Mouse (Mus musculus) kidney, adult 2 months (tissue): ENCODE measurements around the gene Borcs7. TPM values are rescaled to one million over a fixed set of nuclear protein-coding genes. Genes with fewer than 3 reads are reported as not detected.
A peak's percentile ranks its signal among the peaks of the same experiment; 100 is the strongest.
"Not testable (repeated sequence)": the region's sequence is repeated elsewhere in the genome, so short reads cannot be mapped to it uniquely, and the experiment has no call there.

Experiments
- DNase-seq: peaks from one replicate; pipeline ENCODE4 v3.0.0; 2021
- H3K27ac ChIP-seq: fragments of 200-500 bp; 2 replicates; pipeline ENCODE4 v1.5.1; 2012; ENCODE audit warnings: low read depth, low read length, control low read depth, inconsistent platforms; ENCODE audit not compliant: insufficient read depth
- H3K27me3 ChIP-seq: fragments of 200-500 bp; replicated peaks from 2 replicates; pipeline ENCODE4 v1.6.1; 2012; ENCODE audit warnings: mild to moderate bottlenecking, moderate library complexity, low read length, inconsistent platforms; ENCODE audit not compliant: control insufficient read depth, insufficient read depth
- H3K36me3 ChIP-seq: fragments of 200-500 bp; 2 replicates; pipeline ENCODE4 v1.6.1; 2012; ENCODE audit warnings: mild to moderate bottlenecking, moderate library complexity, low read length, inconsistent platforms; ENCODE audit not compliant: control insufficient read depth, insufficient read depth
- H3K4me1 ChIP-seq: fragments of 200-500 bp; 2 replicates; pipeline ENCODE4 v1.6.1; 2011; ENCODE audit warnings: low read length; ENCODE audit not compliant: control insufficient read depth, insufficient read depth
- H3K4me3 ChIP-seq: fragments of 200-500 bp; 2 replicates; pipeline ENCODE4 v1.5.1; 2011; ENCODE audit warnings: mild to moderate bottlenecking, low read depth, low read length, control low read depth; ENCODE audit not compliant: insufficient read depth
- CTCF ChIP-seq: fragments of 200-500 bp; conservative IDR thresholded peaks from 2 replicates; pipeline ENCODE4 v1.5.1; 2011; ENCODE audit warnings: low read depth, mild to moderate bottlenecking, control low read depth, low read length, moderate library complexity, mixed read lengths; ENCODE audit not compliant: insufficient read depth, insufficient read length
- POLR2A ChIP-seq: fragments of 200-500 bp; IDR thresholded peaks from one replicate; pipeline ENCODE4 v1.6.1; 2011; ENCODE audit warnings: low read depth, low read length, control low read depth
- WGBS: fragments of 180-500 bp; shearing (Covaris S2); methylation state at CpG from one replicate; pipeline ENCODE4 v1.1.7; 2018; 5-methylcytosine and 5-hydroxymethylcytosine counted together
- polyA plus RNA-seq: library from polyadenylated mRNA; depleted of rRNA; stranded (reverse); fragments of >200 nt; gene quantifications from 2 replicates; pipeline ENCODE4 v1.2.3, GENCODE M21; 2012

Borcs7 gene
- polyA plus RNA-seq, 1 experiment, result 6.0 TPM

DNA sequence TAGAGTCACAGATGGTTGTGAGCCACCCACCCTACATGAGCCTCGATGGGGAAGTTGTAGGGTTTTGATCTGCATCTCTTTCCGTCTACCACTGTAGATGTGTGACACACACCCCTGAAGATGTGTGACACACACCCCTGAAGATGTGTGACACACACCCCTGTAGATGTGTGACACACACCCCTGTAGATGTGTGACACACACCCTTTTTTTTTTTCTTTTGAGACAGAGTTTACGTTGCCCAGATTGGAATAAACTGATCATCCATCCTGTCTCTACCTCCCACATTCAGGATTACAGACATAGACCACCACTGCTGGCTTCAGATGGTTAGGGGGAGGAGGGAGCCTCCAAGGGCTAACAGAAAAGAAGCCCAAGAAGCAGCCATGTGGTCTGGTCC lies 39.2 kb downstream of the Borcs7 start:
- 88% methylated on average over 3 of the region's 3 CpGs for WGBS
- no peak for DNase-seq
- Histone ChIP-seq H3K27ac (no peak overlapping the region), H3K27me3 (no peaks in the 10 kb centered on the region), H3K4me1 (no peaks in the 10 kb centered on the region), H3K4me3 (no peak overlapping the region), H3K36me3 (no peaks in the 10 kb centered on the region; the same call in 1 of the 2 replicates)
- TF ChIP-seq CTCF (no peak), POLR2A (no peak)

DNA sequence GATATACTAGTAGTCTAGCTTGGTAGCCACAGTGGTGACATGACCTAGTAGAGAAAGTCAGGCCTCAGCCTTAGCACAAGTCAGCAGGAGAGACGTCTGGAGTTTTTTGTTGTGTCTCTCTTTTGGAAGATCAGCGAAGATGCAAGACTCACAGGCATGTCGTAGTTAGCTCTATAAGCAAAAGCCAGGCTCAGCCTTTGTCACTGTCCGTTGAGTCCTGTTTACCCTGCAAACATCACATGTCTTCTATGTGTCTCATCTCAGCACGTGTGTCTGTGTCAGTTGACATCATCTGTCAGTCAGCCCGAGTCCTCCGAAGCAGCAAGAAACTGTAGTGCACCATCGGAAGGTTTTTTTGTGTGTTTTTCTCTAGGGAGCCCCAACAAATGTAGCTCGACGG lies 41.6 kb downstream of the Borcs7 start:
- DNase-seq, result no peak
- Histone ChIP-seq H3K27me3 (no peaks in the 10 kb centered on the region), H3K27ac (no peak overlapping the region), H3K4me1 (no peaks in the 10 kb centered on the region), H3K36me3 (no peaks in the 10 kb centered on the region), H3K4me3 (no peak overlapping the region)
- no peak for TF ChIP-seq CTCF
- no peak for TF ChIP-seq POLR2A
- WGBS, result 94% methylated on average over 10 of the region's 10 CpGs

- 0 out of 2 replicates have a peak, but pooled peaks have one; percentile 9 for TF ChIP-seq CTCF
- WGBS, result 98% methylated on average over 5 of the region's 5 CpGs
- not testable (repeated sequence) for DNase-seq, H3K27ac ChIP-seq, H3K27me3 ChIP-seq, H3K4me3 ChIP-seq, H3K4me1 ChIP-seq, H3K36me3 ChIP-seq
These were observed 43.0 kb downstream of the Borcs7 start for GRCm38 (mm10) chr19:46732673-46733072.

DNA sequence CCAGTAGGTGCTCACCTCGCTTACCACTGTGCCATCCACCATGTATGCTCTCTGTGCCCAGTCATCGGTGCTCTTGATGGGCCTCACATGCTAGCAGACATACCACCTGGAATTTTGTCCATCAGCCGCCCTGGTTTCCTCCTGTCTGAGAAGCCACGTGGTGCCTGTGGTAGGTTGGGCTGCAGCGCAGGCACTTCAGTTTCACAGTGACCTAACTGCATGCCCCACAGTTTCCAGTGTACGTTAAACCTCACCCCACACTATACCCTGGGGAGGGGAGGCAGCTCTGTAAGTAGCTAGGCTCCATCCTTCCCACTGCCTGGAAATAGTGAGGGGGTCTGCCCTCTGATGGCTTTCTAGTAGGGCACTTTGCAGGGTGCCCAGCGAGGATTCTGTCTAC lies 43.9 kb downstream of the Borcs7 start:
- no peaks in the 10 kb centered on the region for H3K36me3 ChIP-seq
- WGBS, result 91% methylated on average over 7 of the region's 7 CpGs
- H3K27ac ChIP-seq, result no peak overlapping the region
- no peaks in the 10 kb centered on the region for H3K4me1 ChIP-seq
- no peaks in the 10 kb centered on the region for H3K27me3 ChIP-seq
- no peak overlapping the region for H3K4me3 ChIP-seq
- TF ChIP-seq POLR2A, result no peak
- DNase-seq, result no peak

DNA sequence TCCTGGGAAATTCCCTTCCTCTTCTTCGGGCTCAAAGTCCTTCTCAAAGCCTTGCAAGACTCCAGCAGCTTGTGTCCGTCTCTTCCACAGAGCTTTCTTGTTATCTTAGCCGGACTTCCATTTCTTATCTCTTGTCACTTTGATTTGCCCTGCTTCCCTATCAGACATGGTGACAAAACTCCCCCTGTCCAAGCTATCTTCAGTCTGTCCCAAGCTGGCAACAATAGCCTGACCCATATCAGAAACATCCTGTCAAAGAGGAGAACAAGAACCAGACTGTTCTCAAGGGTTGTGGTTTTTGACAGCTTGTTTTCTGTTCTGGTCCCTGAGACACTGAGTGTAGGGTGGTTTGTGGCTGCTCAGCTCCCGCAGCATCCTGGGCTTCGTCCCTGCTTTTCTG lies 45.5 kb downstream of the Borcs7 start:
- no peak overlapping the region for H3K27ac ChIP-seq
- no peaks in the 10 kb centered on the region for H3K4me1 ChIP-seq
- no peak for TF ChIP-seq POLR2A
- no peak for TF ChIP-seq CTCF
- DNase-seq, result no peak
- 61% methylated on average over 5 of the region's 5 CpGs for WGBS
- no peak overlapping the region for H3K4me3 ChIP-seq
- H3K36me3 ChIP-seq, result no peaks in the 10 kb centered on the region
- H3K27me3 ChIP-seq, result no peaks in the 10 kb centered on the region

DNA sequence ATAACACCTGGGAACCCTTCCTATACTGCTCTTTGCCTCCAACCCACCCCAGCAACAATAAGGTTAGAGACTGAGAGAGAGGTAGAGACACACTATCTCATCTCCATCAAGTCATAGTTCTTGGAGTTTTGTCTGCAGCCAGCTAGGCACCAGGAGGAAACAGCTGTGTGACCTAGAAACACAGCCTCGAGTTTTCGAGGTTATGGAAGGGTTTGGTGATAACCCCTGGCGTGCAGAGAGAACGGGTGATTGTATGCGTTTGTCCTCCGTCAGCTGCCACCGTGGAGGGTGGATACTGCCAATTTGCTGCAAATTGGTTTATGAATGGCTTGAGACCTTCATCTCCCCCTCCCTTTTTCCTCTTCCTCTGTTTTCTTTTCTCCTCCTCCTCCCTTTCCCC lies 47.4 kb downstream of the Borcs7 start:
- Histone ChIP-seq H3K27me3 (no peaks in the 10 kb centered on the region), H3K4me3 (no peak overlapping the region), H3K27ac (no peak overlapping the region), H3K4me1 (no peaks in the 10 kb centered on the region), H3K36me3 (no peaks in the 10 kb centered on the region; the same call in 1 of the 2 replicates)
- TF ChIP-seq CTCF (no peak), POLR2A (no peak)
- WGBS, result 73% methylated on average over 7 of the region's 7 CpGs
- no peak for DNase-seq

DNA sequence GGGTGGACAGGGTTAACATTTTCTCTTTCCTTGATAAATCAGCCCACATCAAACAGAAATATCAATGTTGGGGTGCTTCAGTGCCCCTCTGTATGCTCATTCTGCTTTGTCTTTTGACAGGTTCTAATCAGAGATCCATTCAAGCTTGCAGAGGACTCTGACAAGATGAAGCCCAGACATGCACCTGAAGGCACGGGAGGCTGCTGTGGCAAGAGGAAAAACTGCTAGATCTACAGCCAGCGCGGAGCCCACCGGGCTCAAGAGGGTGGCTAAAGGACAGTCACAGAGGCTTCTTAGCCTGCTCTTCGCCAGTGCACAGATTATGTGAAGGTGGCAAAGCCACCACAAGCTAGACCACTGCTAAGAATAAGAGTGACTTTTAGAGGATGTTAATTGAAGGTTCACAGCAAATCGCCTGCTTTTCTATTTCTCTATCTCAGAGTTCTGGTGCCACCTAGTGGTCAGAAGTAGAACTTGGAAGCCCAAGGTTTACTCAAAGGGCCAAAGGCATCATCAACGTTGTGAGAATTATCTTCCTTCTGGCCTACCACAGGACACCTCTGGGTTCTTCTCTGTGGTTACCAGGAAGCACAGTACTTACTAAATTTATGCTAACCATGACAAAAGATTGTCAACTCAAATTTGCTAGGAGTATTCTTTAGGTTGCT lies 50.8 kb downstream of the Borcs7 start:
- H3K27ac ChIP-seq, result no peak overlapping the region
- peak; percentile 46 for TF ChIP-seq CTCF
- TF ChIP-seq POLR2A, result no peak
- WGBS, result 56% methylated on average over 7 of the region's 7 CpGs

More for the DNA sequence above, 50.8 kb downstream of the Borcs7 start:
- H3K36me3 ChIP-seq, result no peaks in the 10 kb centered on the region; the same call in 1 of the 2 replicates
- H3K4me3 ChIP-seq, result no peak overlapping the region
- peak; percentile 75 for DNase-seq
- H3K4me1 ChIP-seq, result no peaks in the 10 kb centered on the region
- no peaks in the 10 kb centered on the region for H3K27me3 ChIP-seq
